ENCODE assay signal across 25 mouse cellular contexts in genomic region chr10:9111051-9111450, GRCm38 (mm10).
DNase-seq lines count a peak whose midpoint lies in the region; ATAC-seq lines count a peak whose summit lies in the region.
"Had no signal": no experiment of that assay in that cellular context is flagged by ENCODE, and none has a peak within 500 bp of the region (broad histone marks: within the 10 kb centered on the region; RNA-seq: fewer than 3 reads in every experiment).

No protein-coding gene starts in this region.

- no peaks in the 10 kb centered on the region for H3K36me3 ChIP-seq in heart, embryonic 12.5 days
- H3K36me3 ChIP-seq in midbrain, embryonic 13.5 days, result no peaks in the 10 kb centered on the region
- no peaks in the 10 kb centered on the region for H3K36me3 ChIP-seq in midbrain, embryonic 11.5 days (ENCODE audit: control insufficient read depth, insufficient read depth, low read length)
- H3K36me3 ChIP-seq in midbrain, embryonic 15.5 days (replicated peaks), result no peaks in the 10 kb centered on the region
- 0 out of 2 replicates have a peak, but pooled peaks cover 4% of the 10 kb centered on the region for H3K36me3 ChIP-seq in midbrain, embryonic 10.5 days
- H3K36me3 ChIP-seq in midbrain, embryonic 16.5 days (ENCODE audit: control insufficient read depth, insufficient read depth, low read length), result no peaks in the 10 kb centered on the region
- H3K36me3 ChIP-seq: embryonic facial prominence, embryonic 13.5 days; embryonic facial prominence, embryonic 15.5 days; forebrain, embryonic 10.5 days; forebrain, embryonic 12.5 days had no signal

- peaks cover 7% of the 10 kb centered on the region; the same call in 1 of the 2 replicates for H3K9me3 ChIP-seq in heart, embryonic 12.5 days (replicated peaks)
- H3K9me3 ChIP-seq in midbrain, embryonic 13.5 days, result no peaks in the 10 kb centered on the region
- H3K9me3 ChIP-seq in midbrain, embryonic 11.5 days (ENCODE audit: control insufficient read depth, low read length), result no peaks in the 10 kb centered on the region
- no peaks in the 10 kb centered on the region for H3K9me3 ChIP-seq in midbrain, embryonic 15.5 days
- H3K9me3 ChIP-seq in midbrain, embryonic 10.5 days (replicated peaks), result peaks cover 8% of the 10 kb centered on the region
- no peaks in the 10 kb centered on the region for H3K9me3 ChIP-seq in midbrain, embryonic 16.5 days (replicated peaks; ENCODE audit: control insufficient read depth, low read length, poor library complexity, severe bottlenecking)
- H3K9me3 ChIP-seq: embryonic facial prominence, embryonic 13.5 days; embryonic facial prominence, embryonic 15.5 days; forebrain, embryonic 12.5 days had no signal

- WGBS in heart, embryonic 12.5 days, result 85% methylated on average over 3 of the region's 3 CpGs
- WGBS in midbrain, embryonic 13.5 days, result 84% methylated on average over 3 of the region's 3 CpGs
- WGBS in midbrain, embryonic 11.5 days, result 94% methylated on average over 3 of the region's 3 CpGs
- 59% methylated on average over 3 of the region's 3 CpGs for WGBS in midbrain, embryonic 15.5 days
- WGBS in midbrain, embryonic 10.5 days, result 89% methylated on average over 3 of the region's 3 CpGs
- WGBS in midbrain, embryonic 16.5 days, result 68% methylated on average over 3 of the region's 3 CpGs

- H3K27me3 ChIP-seq in heart, embryonic 12.5 days (replicated peaks), result no peaks in the 10 kb centered on the region
- H3K27me3 ChIP-seq in midbrain, embryonic 13.5 days, result no peaks in the 10 kb centered on the region
- H3K27me3 ChIP-seq in midbrain, embryonic 11.5 days (ENCODE audit: control insufficient read depth, insufficient read depth, low read length), result no peaks in the 10 kb centered on the region
- no peaks in the 10 kb centered on the region for H3K27me3 ChIP-seq in midbrain, embryonic 15.5 days (replicated peaks)
- no peaks in the 10 kb centered on the region for H3K27me3 ChIP-seq in midbrain, embryonic 10.5 days (ENCODE audit: low read depth, poor library complexity, severe bottlenecking)
- H3K27me3 ChIP-seq in midbrain, embryonic 16.5 days (ENCODE audit: control insufficient read depth, insufficient read depth, low read depth, low read length), result no peaks in the 10 kb centered on the region
- H3K27me3 ChIP-seq: embryonic facial prominence, embryonic 13.5 days; embryonic facial prominence, embryonic 15.5 days; forebrain, embryonic 12.5 days had no signal

- peak; percentile 4 for DNase-seq in heart, adult 11 months
- no peak for DNase-seq in midbrain, embryonic 11.5 days (ENCODE audit: low spot score, missing footprints)
- no peak for DNase-seq in midbrain, embryonic 10.5 days (ENCODE audit: low spot score)
- DNase-seq in B cell, adult 2 months, result no peak
- DNase-seq: adrenal gland, adult 2 months; adrenal gland, postnatal 10 days; adrenal gland, postnatal 25 days; cerebellum, adult 11 months; cerebellum, adult 18-20 months; cerebellum, adult 8-10 months; cerebellum, adult 9-11 months; cerebellum, postnatal 14 days; cerebellum, postnatal 36 days; embryo, embryonic 11 days had no signal

- no peak overlapping the region for H3K4me2 ChIP-seq in heart, embryonic 12.5 days
- H3K4me2 ChIP-seq in midbrain, embryonic 13.5 days (replicated peaks), result no peak overlapping the region
- H3K4me2 ChIP-seq in midbrain, embryonic 11.5 days, result no peak overlapping the region
- H3K4me2 ChIP-seq in midbrain, embryonic 15.5 days, result no peak overlapping the region
- H3K4me2 ChIP-seq in midbrain, embryonic 16.5 days (ENCODE audit: low read length), result no peak overlapping the region
- H3K4me2 ChIP-seq: embryonic facial prominence, embryonic 13.5 days; embryonic facial prominence, embryonic 15.5 days; forebrain, embryonic 12.5 days had no signal

- H3K27ac ChIP-seq in heart, embryonic 12.5 days (ENCODE audit: poor library complexity, severe bottlenecking), result no peak overlapping the region
- H3K27ac ChIP-seq in midbrain, embryonic 13.5 days, result 0 out of 2 replicates have a peak overlapping the region, but pooled peaks have one; percentile 5
- no peak overlapping the region for H3K27ac ChIP-seq in midbrain, embryonic 11.5 days (ENCODE audit: low read depth, low read length)
- H3K27ac ChIP-seq in midbrain, embryonic 15.5 days, result peak overlapping the region; percentile 38
- no peak overlapping the region for H3K27ac ChIP-seq in midbrain, embryonic 10.5 days (replicated peaks)
- peak overlapping the region; percentile 18; the same call in 1 of the 2 replicates for H3K27ac ChIP-seq in midbrain, embryonic 16.5 days (ENCODE audit: low read length)
- H3K27ac ChIP-seq: embryonic facial prominence, embryonic 13.5 days; embryonic facial prominence, embryonic 15.5 days; forebrain, embryonic 10.5 days; forebrain, embryonic 12.5 days had no signal

- no peaks in the 10 kb centered on the region for H3K4me1 ChIP-seq in heart, embryonic 12.5 days (replicated peaks)
- H3K4me1 ChIP-seq in midbrain, embryonic 13.5 days (replicated peaks), result no peaks in the 10 kb centered on the region
- no peaks in the 10 kb centered on the region for H3K4me1 ChIP-seq in midbrain, embryonic 11.5 days (ENCODE audit: control insufficient read depth, insufficient read depth, low read length)
- no peaks in the 10 kb centered on the region; the same call in none of the 2 replicates for H3K4me1 ChIP-seq in midbrain, embryonic 15.5 days
- no peaks in the 10 kb centered on the region for H3K4me1 ChIP-seq in midbrain, embryonic 10.5 days
- peaks cover 3% of the 10 kb centered on the region; the same call in 1 of the 2 replicates for H3K4me1 ChIP-seq in midbrain, embryonic 16.5 days (ENCODE audit: control insufficient read depth, insufficient read depth, low read length)
- H3K4me1 ChIP-seq: embryonic facial prominence, embryonic 13.5 days; embryonic facial prominence, embryonic 15.5 days; forebrain, embryonic 10.5 days; forebrain, embryonic 12.5 days had no signal

- no peak overlapping the region for H3K9ac ChIP-seq in heart, embryonic 12.5 days
- H3K9ac ChIP-seq in midbrain, embryonic 13.5 days (replicated peaks), result no peak overlapping the region
- H3K9ac ChIP-seq in midbrain, embryonic 11.5 days (ENCODE audit: low read length), result no peak overlapping the region
- H3K9ac ChIP-seq in midbrain, embryonic 15.5 days, result no peak overlapping the region
- H3K9ac ChIP-seq in midbrain, embryonic 16.5 days (ENCODE audit: low read depth, low read length), result no peak overlapping the region
- H3K9ac ChIP-seq: embryonic facial prominence, embryonic 13.5 days; embryonic facial prominence, embryonic 15.5 days; forebrain, embryonic 12.5 days had no signal

- no peak for ATAC-seq in heart, embryonic 12.5 days (ENCODE audit: insufficient number of reproducible peaks, low FRiP score)
- ATAC-seq in midbrain, embryonic 13.5 days, result peak; percentile 45; the same call in 1 of the 2 replicates
- no peak for ATAC-seq in midbrain, embryonic 11.5 days (ENCODE audit: low FRiP score)
- ATAC-seq in midbrain, embryonic 15.5 days (replicated peaks), result peak; percentile 80
- ATAC-seq in midbrain, embryonic 16.5 days, result peak; percentile 83
- ATAC-seq: forebrain, embryonic 14.5 days; forebrain, embryonic 16.5 days had no signal

- no peak overlapping the region for H3K4me3 ChIP-seq in heart, embryonic 12.5 days
- H3K4me3 ChIP-seq in midbrain, embryonic 13.5 days (replicated peaks), result no peak overlapping the region
- no peak overlapping the region for H3K4me3 ChIP-seq in midbrain, embryonic 11.5 days (ENCODE audit: low read depth, low read length)
- no peak overlapping the region for H3K4me3 ChIP-seq in midbrain, embryonic 15.5 days
- no peak overlapping the region for H3K4me3 ChIP-seq in midbrain, embryonic 10.5 days
- no peak overlapping the region for H3K4me3 ChIP-seq in midbrain, embryonic 16.5 days (ENCODE audit: low read depth, low read length)
- H3K4me3 ChIP-seq: embryonic facial prominence, embryonic 13.5 days; embryonic facial prominence, embryonic 15.5 days; erythroblast, embryonic 14.5 days; forebrain, embryonic 10.5 days; forebrain, embryonic 12.5 days had no signal

Comparison
In these comparisons a context has a peak if more than half of its experiments do, and no peak if none do; other contexts are left out.
1. ATAC-seq: peak in midbrain, embryonic 13.5 days (single experiment), midbrain, embryonic 15.5 days (single experiment) and midbrain, embryonic 16.5 days (single experiment); none in heart, embryonic 12.5 days (single experiment) and midbrain, embryonic 11.5 days (single experiment).
2. H3K27ac ChIP-seq: peak in midbrain, embryonic 13.5 days (single experiment), midbrain, embryonic 15.5 days (single experiment) and midbrain, embryonic 16.5 days (single experiment); none in heart, embryonic 12.5 days (single experiment), midbrain, embryonic 11.5 days (single experiment) and midbrain, embryonic 10.5 days (single experiment).